Mouse (Mus musculus): ENCODE data around the gene Gabrp. TPM values are rescaled to one million over a fixed set of nuclear protein-coding genes. Genes with fewer than 3 reads are reported as not detected.

Gabrp gene
- not detected for total RNA-seq (2021)
- long read RNA-seq, experiment 1: 0 reads
- long read RNA-seq, experiment 2: 0 reads

- DNase-seq (ENCODE audit: low spot score in 2 of 2): no peak
Measured at GRCm38 (mm10) chr11:33578859-33579258, at the start of gene Gabrp. Gene Gabrp (minus strand): TSS chr11:33578959.

- no peak for DNase-seq (ENCODE audit: low spot score in 2 of 2)
Measured at GRCm38 (mm10) chr11:33627136-33627742, 48.5 kb upstream of the Gabrp start.

- peak; percentile 58 to 65 for DNase-seq (ENCODE audit: low spot score in 2 of 2)
Measured at GRCm38 (mm10) chr11:33614218-33614617, 35.5 kb upstream of the Gabrp start.

GRCm38 (mm10) chr11:33607784-33608183, 29.0 kb upstream of the Gabrp start:
- DNase-seq (ENCODE audit: low spot score in 2 of 2): no peak

- no peak for DNase-seq (ENCODE audit: low spot score in 2 of 2)
Measured at GRCm38 (mm10) chr11:33603174-33603573, 24.4 kb upstream of the Gabrp start.

- DNase-seq (ENCODE audit: low spot score in 2 of 2): no peak
Measured at GRCm38 (mm10) chr11:33598986-33599385, 20.2 kb upstream of the Gabrp start, which contains the start of gene D130052B06Rik. Gene D130052B06Rik (plus strand): TSS chr11:33599302.

GRCm38 (mm10) chr11:33596655-33597054, 17.9 kb upstream of the Gabrp start:
- DNase-seq (ENCODE audit: low spot score in 2 of 2): no peak

GRCm38 (mm10) chr11:33592826-33593225, 14.1 kb upstream of the Gabrp start:
- DNase-seq (ENCODE audit: low spot score in 2 of 2): no peak

- no peak for DNase-seq (ENCODE audit: low spot score in 2 of 2)
Measured at GRCm38 (mm10) chr11:33590771-33591170, 12.0 kb upstream of the Gabrp start.

GRCm38 (mm10) chr11:33586614-33587013, 7.9 kb upstream of the Gabrp start:
- DNase-seq (ENCODE audit: low spot score in 2 of 2): no peak

GRCm38 (mm10) chr11:33579621-33580020, 862 bp upstream of the Gabrp start:
- DNase-seq (ENCODE audit: low spot score in 2 of 2): no peak

- DNase-seq (ENCODE audit: low spot score in 2 of 2): no peak
Measured at GRCm38 (mm10) chr11:33574944-33575343, 3.8 kb downstream of the Gabrp start.

- no peak for DNase-seq (ENCODE audit: low spot score in 2 of 2)
Measured at GRCm38 (mm10) chr11:33570413-33570812, 8.3 kb downstream of the Gabrp start.

GRCm38 (mm10) chr11:33563921-33564320, 14.8 kb downstream of the Gabrp start:
- no peak for DNase-seq (ENCODE audit: low spot score in 2 of 2)

- no peak for DNase-seq (ENCODE audit: low spot score in 2 of 2)
Measured at GRCm38 (mm10) chr11:33554123-33554522, 24.6 kb downstream of the Gabrp start.

GRCm38 (mm10) chr11:33550861-33551560, 27.7 kb downstream of the Gabrp start:
- DNase-seq (ENCODE audit: low spot score in 2 of 2): no peak

GRCm38 (mm10) chr11:33547386-33547785, 31.4 kb downstream of the Gabrp start:
- no peak for DNase-seq (ENCODE audit: low spot score in 2 of 2)

GRCm38 (mm10) chr11:33544945-33545344, 33.8 kb downstream of the Gabrp start:
- DNase-seq (ENCODE audit: low spot score in 2 of 2): no peak

- DNase-seq (ENCODE audit: low spot score in 2 of 2): no peak
Measured at GRCm38 (mm10) chr11:33544121-33544520, 34.6 kb downstream of the Gabrp start.

- no peak for DNase-seq (ENCODE audit: low spot score in 2 of 2)
Measured at GRCm38 (mm10) chr11:33537390-33538125, 41.2 kb downstream of the Gabrp start.

- DNase-seq (ENCODE audit: low spot score in 2 of 2): no peak
Measured at GRCm38 (mm10) chr11:33536636-33537035, 42.1 kb downstream of the Gabrp start.

- no peak for DNase-seq (ENCODE audit: low spot score in 2 of 2)
Measured at GRCm38 (mm10) chr11:33534541-33534940, 44.2 kb downstream of the Gabrp start.

All from adrenal gland, adult 18-20 months (tissue).